Mouse (Mus musculus) erythroblast, embryonic 14.5 days (primary cell): Measurements from ENCODE around the gene Hoxa13.

Source experiments
- GATA1 ChIP-seq: IDR thresholded peaks from 2 replicates; pipeline ENCODE4 v1.6.1; 2012; ENCODE audit warnings: low read length, inconsistent platforms, mixed read lengths
- TAL1 ChIP-seq: IDR thresholded peaks from 3 replicates; pipeline ENCODE4 v1.6.1; 2012; ENCODE audit warnings: low read length, inconsistent platforms, mixed read lengths

DNA sequence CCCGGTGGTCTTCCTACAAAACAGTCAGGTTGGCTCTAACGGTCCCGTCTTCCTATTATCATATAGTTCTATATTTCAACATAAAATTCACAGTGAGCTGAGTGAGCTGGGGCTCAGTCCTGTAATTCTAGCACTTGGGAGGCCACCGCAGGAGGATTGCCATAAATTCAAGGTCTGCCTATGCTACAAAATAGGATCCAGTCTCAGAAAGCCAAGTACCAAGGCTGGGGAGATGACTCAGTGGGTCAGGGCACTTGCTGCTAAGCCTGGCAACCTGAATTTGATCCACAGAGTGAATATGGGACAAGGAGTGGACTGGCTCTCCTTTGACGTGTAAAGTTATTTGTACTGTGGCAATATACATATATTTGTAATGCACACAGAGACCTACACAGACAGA lies 23.2 kb upstream of the Hoxa13 start:
- TF ChIP-seq GATA1 = no peak
- TF ChIP-seq TAL1 = no peak
